Mouse (Mus musculus) heart, adult 18-20 months (tissue): Measurements from ENCODE around the gene Adss. TPM values are rescaled to one million over a fixed set of nuclear protein-coding genes. Genes with fewer than 3 reads are reported as not detected.

ENCODE experiments used
- DNase-seq, 2 experiments: peaks; one replicate each; pipeline ENCODE4 v3.0.0; 2021 to 2022; ENCODE audit warnings: mixed read lengths in 1 of 2
- total RNA-seq, 2 experiments: library from RNA; stranded (reverse); gene quantifications; 2 replicates each; pipeline ENCODE4 v1.2.3; 2021

The Adss gene
- total RNA-seq, 2 experiments from 2014 or later = 6.2 to 8.7 TPM

GRCm38 (mm10) chr1:177727883-177728525 lies 68.3 kb downstream of the Adss start:
- DNase-seq = no peak

- no peak for DNase-seq
These were observed 69.4 kb downstream of the Adss start for GRCm38 (mm10) chr1:177726870-177727269.

GRCm38 (mm10) chr1:177723786-177724185 lies 72.5 kb downstream of the Adss start:
- no peak for DNase-seq

GRCm38 (mm10) chr1:177719029-177719427 lies 77.3 kb downstream of the Adss start:
- DNase-seq = no peak

- no peak for DNase-seq
These were observed 77.8 kb downstream of the Adss start for GRCm38 (mm10) chr1:177718340-177719028.

GRCm38 (mm10) chr1:177717057-177717835 lies 79.1 kb downstream of the Adss start:
- DNase-seq = no peak

GRCm38 (mm10) chr1:177716448-177716847 lies 79.9 kb downstream of the Adss start:
- DNase-seq = no peak

GRCm38 (mm10) chr1:177714397-177715012 lies 81.8 kb downstream of the Adss start:
- no peak for DNase-seq

- DNase-seq = no peak
These were observed 82.5 kb downstream of the Adss start for GRCm38 (mm10) chr1:177713635-177714396.

Other genes with a start within 250 kb of the Adss start
- not detected for gene 1700016C15Rik, start 66.7 kb downstream of the Adss start, total RNA-seq
- under 1 TPM in 1 of 2 experiments, not detected in 1; 0.15 TPM for gene Catspere2, start 186.9 kb upstream of the Adss start, total RNA-seq